Mouse (Mus musculus): Measurements from ENCODE around the gene Il15. TPM values are rescaled to one million over a fixed set of nuclear protein-coding genes. Genes with fewer than 3 reads are reported as not detected.

Il15 gene
- total RNA-seq, 2 experiments from 2014 or later, result 0.38 TPM; not detected in 1

- ATAC-seq (replicated peaks; ENCODE audit: low FRiP score, low TSS enrichment, poor library complexity, severe bottlenecking), result no peak
These were observed 30.2 kb downstream of the Il15 start for GRCm38 (mm10) chr8:82372846-82373245.

DNA sequence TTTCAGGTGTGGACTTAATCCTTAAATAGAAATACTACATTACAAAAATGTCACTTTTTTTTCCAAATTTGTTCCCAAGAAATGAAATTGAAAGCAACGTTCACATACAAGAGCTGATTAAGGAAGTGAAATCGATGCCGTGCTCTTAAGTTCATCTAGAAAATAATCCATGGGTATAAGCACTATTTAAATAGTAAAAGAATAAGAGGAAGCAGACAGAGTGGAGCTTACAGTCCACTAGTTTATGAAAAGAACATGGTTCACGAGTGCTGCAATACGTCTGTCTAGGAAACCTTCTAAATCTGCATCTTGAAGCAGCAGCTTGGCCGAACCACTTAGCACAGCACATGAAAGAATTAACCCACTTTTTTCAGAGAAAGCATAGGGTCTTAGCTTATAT, 32.4 kb downstream of the Il15 start:
- ATAC-seq (replicated peaks; ENCODE audit: low FRiP score, low TSS enrichment, poor library complexity, severe bottlenecking), result no peak

- 0 out of 2 replicates have a peak, but pooled peaks have one; percentile 63 for ATAC-seq (replicated peaks; ENCODE audit: low FRiP score, low TSS enrichment, poor library complexity, severe bottlenecking)
These were observed 42.0 kb downstream of the Il15 start for GRCm38 (mm10) chr8:82361061-82361460.

DNA sequence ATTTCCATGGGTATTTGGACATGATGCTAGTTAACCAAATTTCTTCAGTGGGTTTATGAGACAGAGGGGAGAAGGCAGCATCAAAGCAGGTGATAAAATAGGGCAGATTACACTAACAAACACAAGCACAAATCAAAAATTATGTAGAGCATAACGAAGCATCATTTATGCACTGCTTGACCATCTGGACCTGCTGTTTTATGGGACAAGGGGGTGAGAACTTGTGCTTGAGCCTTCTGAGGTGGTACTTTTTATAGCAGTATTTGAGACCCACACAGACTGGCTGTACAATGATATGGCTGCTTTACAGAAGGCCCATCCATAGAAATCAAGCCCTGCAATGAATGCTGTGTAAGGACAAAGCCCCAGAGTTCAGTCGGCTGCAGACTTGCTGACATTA, 46.9 kb downstream of the Il15 start:
- ATAC-seq (replicated peaks; ENCODE audit: low FRiP score, low TSS enrichment, poor library complexity, severe bottlenecking), result no peak

DNA sequence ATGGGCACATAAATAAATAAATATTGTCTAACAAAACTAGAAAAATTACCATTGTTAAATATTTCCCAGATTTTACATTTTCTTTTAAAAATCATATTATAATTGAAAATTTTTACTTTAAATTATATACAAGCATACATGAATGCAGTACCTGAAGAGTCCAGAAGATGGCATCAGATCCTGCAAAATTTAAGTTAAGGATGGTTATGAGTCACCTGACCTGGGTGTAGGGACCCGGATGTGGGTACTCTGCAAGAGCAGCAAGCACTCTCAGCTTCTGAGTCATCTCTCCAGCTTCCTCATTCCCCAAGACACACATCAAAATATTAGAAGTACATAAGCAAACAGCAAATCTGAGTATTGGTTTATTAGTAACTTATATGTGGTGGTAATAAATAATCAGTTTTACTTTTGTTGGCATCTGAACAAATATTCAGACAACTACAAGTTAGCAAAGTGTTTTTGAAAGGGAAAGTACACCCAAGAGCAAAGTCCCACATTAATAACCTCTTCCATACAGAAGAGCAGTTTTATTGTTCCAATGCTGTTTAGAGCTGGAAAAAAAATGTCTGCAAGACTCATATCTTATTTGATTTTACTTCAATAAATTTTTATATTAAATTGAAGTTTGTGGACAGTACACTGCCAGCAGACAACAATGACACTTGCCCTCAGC, 51.6 kb downstream of the Il15 start:
- peak; percentile 75 for ATAC-seq (replicated peaks; ENCODE audit: low FRiP score, low TSS enrichment, poor library complexity, severe bottlenecking)

DNA sequence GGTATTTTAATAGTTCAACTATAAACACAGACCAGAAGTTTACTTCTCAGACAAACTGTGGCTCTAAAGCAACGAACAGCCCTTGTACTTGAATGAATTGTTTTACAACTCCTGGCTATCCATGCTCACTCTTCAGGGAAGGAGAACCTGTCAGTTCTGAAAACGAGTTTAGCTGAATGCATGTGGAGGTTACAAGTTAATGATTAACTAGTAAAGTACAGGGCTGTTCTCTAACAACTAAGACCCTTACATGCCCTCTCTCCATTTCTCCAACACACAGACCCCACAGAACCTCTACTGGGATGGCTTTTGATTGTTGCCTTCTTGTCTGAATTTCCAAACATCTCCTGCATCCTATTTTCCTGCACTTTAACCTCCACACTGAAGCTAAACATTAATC, 53.7 kb downstream of the Il15 start:
- no peak for ATAC-seq (replicated peaks; ENCODE audit: low FRiP score, low TSS enrichment, poor library complexity, severe bottlenecking)

DNA sequence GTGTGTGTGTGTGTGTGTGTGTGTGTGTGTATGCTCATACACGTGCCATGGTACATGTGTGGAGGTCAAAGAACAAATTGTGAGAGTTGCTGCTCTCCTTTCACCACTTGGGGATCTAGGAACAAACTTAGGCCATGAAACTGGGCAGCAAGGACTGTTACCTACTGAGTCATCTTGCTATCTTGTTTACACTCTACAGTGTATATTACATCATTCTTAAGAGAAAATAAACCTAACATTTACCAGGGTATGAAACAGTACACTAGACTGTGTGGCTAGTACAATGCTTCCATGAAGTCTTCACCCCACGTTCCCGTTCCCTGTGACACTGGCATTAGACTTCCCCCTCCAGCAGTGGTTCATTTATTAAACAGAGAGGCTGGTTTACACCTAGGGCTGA, 56.5 kb downstream of the Il15 start:
- ATAC-seq (replicated peaks; ENCODE audit: low FRiP score, low TSS enrichment, poor library complexity, severe bottlenecking), result no peak

- no peak for ATAC-seq (replicated peaks; ENCODE audit: low FRiP score, low TSS enrichment, poor library complexity, severe bottlenecking)
These were observed 71.3 kb downstream of the Il15 start for GRCm38 (mm10) chr8:82331675-82332234.

DNA sequence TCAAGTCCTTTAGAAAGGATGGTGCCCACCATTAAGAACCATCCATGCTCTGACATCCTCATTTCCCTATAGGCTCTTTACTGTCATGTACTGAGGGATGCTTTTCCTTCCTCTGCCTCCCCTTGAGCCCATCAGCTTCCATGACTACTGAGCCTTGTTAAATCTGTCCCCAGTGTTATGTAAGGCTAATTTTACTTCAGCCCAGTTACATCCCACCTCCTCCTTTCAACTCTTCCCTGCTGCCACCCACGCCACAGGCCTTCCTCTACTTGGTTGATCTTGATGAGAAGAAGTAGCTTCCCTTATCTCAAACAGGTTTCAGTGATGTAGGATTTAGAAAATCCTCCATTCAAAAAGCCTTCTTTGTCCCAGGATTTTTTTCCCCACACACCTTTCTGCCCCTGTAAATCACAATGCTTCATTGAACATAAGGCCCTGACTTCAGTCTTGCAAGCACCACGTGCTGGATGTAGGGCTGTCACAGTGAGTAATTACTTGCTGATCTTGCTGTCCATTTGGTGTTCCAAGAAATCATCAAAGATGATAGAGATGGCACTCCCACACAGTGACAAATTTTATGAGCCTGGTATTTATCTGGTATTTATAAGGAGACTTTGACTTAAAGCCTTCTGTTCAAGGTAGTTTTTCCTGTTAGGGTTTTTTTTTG, 74.9 kb downstream of the Il15 start:
- ATAC-seq (replicated peaks; ENCODE audit: low FRiP score, low TSS enrichment, poor library complexity, severe bottlenecking), result no peak

DNA sequence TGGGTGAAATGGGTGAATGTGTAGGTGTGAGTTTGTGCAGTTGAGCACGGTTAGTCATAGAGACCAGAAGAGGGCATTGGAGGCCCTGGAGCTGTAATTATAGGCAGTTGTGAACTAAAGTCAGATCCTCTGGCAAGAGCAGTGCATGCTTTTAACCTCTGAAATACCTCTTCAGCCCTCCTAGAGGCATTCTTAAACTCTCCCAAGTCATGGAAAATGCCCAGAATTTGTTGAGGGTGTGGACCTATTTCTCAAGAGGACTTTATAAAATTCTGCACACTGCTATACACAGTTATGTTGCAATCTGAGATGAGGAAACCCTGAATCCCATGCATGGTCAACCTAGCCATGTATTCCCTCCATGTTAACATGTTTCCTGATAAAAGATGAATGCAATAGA, 77.0 kb downstream of the Il15 start:
- no peak for ATAC-seq (replicated peaks; ENCODE audit: low FRiP score, low TSS enrichment, poor library complexity, severe bottlenecking)

DNA sequence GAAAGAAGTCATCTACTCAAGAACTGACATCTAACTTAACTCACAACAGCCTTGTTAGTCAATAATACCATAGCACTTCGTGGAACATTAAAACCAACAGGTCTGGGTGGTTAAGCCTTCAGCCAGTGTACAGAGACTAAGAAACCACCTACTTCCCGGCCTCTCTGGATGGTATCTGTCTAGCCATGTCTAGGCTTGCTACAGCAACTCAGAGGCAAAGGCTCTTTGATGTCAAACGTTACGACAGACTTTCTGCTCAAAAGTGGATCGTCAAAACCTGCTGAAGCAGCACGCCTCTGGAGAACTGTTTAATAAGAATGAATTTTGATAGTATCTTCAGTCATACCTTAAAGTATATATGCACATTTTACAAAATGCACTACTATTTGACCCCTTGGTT, 77.4 kb downstream of the Il15 start:
- ATAC-seq (replicated peaks; ENCODE audit: low FRiP score, low TSS enrichment, poor library complexity, severe bottlenecking), result no peak

GRCm38 (mm10) chr8:82317446-82317845, 85.6 kb downstream of the Il15 start:
- no peak for ATAC-seq (replicated peaks; ENCODE audit: low FRiP score, low TSS enrichment, poor library complexity, severe bottlenecking)

DNA sequence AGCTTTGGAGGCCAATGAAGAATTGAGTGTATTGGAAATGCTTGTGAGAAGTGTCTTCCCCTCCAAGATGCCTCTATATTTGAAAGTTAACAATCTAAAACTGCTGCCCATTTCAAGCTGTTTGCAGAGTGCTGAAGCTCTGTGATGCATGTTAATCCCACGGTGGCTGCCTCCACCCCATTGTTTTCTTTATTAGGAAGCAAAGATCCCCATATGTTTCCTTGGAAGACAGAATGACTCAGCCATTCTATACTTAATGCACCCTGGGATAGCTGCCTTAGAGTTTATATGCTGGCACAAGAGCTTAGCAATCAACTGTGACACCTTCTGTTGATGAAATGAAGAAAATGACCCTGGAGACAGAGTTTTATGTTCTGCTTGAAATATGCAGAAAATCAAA, 96.6 kb downstream of the Il15 start:
- ATAC-seq (replicated peaks; ENCODE audit: low FRiP score, low TSS enrichment, poor library complexity, severe bottlenecking), result no peak

DNA sequence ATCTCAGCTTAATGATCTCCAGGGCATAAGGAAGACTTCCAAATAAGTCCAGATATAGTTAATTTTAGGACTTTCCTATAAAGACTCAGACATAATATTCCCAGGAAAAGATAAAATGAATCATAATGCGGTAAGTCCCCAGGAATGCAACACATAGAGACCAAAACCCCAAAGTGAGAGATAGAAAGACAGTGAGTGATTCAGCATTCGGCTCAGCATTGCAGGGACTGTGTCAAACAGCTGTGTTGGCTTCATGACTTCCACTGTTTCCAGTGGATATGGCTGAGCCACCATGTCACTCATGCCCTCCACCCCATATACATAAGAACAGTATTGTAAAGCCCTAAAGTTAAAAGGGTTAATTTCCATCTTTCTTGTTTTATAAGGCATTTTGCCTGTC, 106.8 kb downstream of the Il15 start:
- no peak for ATAC-seq (replicated peaks; ENCODE audit: low FRiP score, low TSS enrichment, poor library complexity, severe bottlenecking)

DNA sequence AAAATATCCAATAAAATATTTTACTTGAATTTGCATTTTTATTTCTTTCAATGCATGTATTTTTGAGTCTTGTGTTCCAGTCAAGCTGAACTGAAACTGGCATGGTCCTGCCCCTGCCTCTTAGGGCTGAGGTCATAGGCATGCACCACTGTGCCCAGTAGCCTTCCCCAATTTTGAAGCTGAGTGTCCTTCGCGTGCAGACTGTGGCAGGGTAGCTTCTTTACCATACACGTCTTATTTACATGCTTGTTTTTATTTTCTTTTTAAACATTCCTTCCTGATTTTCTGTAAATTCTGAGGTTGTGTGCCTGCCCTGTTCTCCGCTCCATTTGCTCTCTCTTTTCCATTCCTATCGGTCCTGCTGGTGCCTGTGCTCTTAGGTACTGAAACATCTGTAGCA, 111.4 kb downstream of the Il15 start:
- no peak for ATAC-seq (replicated peaks; ENCODE audit: low FRiP score, low TSS enrichment, poor library complexity, severe bottlenecking)

DNA sequence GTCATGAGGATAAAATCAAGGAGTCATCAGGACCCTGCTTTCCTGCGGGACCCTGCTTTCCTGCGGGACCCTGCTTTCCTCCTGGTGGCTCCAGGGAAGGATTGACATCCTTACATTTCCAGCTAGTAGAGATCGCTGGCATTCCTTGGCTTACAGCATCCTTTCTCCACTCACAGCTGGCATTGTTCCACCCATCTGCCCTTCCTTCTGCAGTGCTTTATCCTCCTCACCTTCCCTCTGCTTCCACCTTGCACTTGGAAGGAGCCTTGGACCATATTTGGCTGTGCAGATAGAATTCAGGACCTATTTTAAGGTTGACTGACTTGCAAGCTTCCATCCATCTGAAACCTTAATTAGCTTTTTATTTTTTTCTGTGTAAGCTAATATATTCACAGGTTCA, 117.2 kb downstream of the Il15 start:
- no peak for ATAC-seq (replicated peaks; ENCODE audit: low FRiP score, low TSS enrichment, poor library complexity, severe bottlenecking)

DNA sequence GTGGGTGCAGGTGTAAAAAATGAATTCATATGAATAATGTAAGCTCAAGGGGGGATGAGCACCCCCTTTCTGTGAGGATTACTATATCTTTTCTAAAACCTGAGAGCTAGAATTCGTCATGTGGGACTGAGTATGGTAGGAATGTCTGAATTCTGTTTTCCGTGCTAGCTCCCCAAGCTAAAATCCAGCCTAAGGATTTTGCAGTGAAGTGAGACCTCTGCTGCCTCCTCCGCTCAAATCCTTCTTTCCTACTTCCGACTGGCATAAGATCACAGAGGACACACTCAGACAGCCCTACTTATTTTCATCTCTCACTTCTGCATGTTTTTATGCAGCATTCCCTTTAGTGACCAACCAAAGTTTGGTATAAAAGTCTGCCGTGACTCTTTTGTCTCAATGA, 121.0 kb downstream of the Il15 start:
- ATAC-seq (replicated peaks; ENCODE audit: low FRiP score, low TSS enrichment, poor library complexity, severe bottlenecking), result no peak

All from megakaryocyte-erythroid progenitor cell, adult 5-6 weeks (primary cell).